Mouse (Mus musculus) cortical plate, adult 2 months (tissue): Measurements from ENCODE around the gene Prcp.

Experiments
- CTCF ChIP-seq: fragments of 200-500 bp; IDR thresholded peaks from 2 replicates; pipeline ENCODE4 v1.5.1; 2011; ENCODE audit warnings: mild to moderate bottlenecking, control low read depth, low read length; ENCODE audit not compliant: insufficient read depth; ENCODE audit errors: extremely low read depth
- POLR2A ChIP-seq: fragments of 200-500 bp; IDR thresholded peaks from 2 replicates; pipeline ENCODE4 v1.6.1; 2011; ENCODE audit warnings: mild to moderate bottlenecking, low read length, control low read depth; ENCODE audit not compliant: insufficient read depth; ENCODE audit errors: extremely low read depth

DNA sequence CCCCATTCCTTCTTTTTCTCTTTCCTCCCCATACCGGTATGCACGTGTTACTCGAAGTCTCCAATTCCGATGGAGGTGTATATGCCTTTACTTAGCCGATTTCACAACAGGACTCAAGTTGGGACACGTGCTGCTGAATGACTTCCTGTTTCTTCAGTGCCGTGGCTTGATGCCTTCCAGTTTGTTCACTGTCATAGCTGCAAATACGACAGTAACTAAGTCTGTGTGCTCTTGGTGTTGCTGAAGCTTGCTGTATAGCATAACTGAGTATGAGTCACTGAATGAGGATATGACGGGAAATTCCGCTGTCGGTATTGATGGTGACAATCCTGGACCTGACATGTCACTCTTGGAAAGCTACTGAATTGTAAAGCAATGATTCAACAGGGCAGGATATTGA, 37.0 kb upstream of the Prcp start:
- no peak for TF ChIP-seq POLR2A
- no peak for TF ChIP-seq CTCF
